Mouse (Mus musculus) G1E (cell line): ENCODE results near the gene 9330182L06Rik.

Source experiments
- CTCF ChIP-seq: IDR thresholded peaks from 2 replicates; pipeline ENCODE4 v1.5.1; 2012; ENCODE audit warnings: low read depth, low read length, inconsistent platforms, mixed read lengths
- GATA1 ChIP-seq: IDR thresholded peaks from 2 replicates; pipeline ENCODE4 v1.6.1; 2012; ENCODE audit warnings: borderline replicate concordance, low read length, inconsistent platforms, mixed read lengths

DNA sequence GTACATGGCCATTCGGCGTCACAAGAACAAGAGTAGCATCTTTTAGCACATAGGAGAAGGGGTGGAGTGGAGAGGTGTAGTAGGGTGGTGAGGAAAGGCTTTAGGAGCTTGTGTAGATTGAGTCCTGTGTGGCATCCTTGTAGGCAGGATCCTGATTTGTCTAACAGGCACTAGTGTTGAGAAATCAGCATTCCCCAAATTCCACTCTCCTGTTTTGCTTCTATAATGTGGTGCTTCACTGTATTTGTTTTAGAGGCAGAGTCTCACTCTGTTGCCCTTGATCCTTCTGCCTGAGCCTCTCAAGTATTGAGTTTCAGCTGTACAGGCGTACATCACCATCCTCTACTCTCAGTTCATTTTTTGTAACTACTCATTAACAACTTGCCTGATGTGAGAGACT lies 211.7 kb downstream of the 9330182L06Rik start:
- TF ChIP-seq CTCF (no peak), GATA1 (no peak)
